Mouse (Mus musculus): ENCODE measurements around the gene Ncr1.
"Not testable (repeated sequence)": the region's sequence is repeated elsewhere in the genome, so short reads cannot be mapped to it uniquely, and the experiment has no call there.

The Ncr1 gene

DNA sequence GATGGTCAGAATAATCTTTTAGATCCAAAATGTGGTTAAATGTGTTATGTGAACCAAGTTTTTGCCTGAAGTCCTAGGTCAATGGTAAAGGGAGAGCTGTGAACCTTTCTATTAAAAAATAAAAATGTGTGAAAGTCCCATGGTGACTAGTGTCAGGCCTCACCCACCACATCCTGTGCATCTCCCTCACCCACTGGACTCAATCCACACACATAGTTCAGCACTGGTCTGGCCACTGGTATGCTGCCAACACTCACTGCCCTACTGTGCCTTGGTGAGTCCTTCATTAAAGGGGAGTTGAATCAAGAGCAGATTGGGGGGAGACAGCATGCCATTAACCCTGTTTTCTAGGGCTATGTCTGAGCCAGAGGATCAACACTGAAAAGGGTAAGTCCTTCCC lies at the start of gene Ncr1:
Ncr1 (plus strand) TSS at position 216 of the 400 bp plus-strand sequence.
- in situ Hi-C loops (cut with MboI; ENCODE audit: unreplicated experiment in 2 of 2) = no loop called here

- in situ Hi-C loops (cut with MboI; ENCODE audit: unreplicated experiment in 2 of 2) = loop anchor here (10.0 to 25.0 kb wide), 3 partner anchors 168 to 268 kb away; no protein-coding TSS in a partner anchor
Observed at GRCm38 (mm10) chr7:4292638-4293037, 44.9 kb upstream of the Ncr1 start.

DNA sequence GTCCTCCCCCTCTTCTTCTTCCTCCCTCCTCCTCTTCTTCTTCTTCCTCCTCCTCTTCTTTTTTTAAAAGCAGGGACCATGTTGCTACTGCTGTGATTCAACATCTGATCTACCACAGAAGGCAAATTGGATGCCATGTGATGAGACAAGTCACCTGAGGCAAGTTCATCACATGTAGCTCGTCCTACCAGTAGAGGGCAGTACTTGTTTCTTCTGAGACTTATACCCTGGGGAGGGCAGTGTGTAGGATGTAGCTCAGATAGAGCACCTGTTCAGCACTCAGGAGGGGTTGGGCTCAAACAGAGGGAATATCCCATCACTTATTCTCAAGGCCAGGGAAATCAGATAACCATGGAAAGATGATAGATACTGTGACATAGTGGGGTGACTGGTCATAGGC lies 40.3 kb upstream of the Ncr1 start:
- in situ Hi-C loops (cut with MboI; ENCODE audit: unreplicated experiment in 2 of 2) = loop anchor here (5.0 to 25.0 kb wide), 4 partner anchors 130 to 272 kb away; no protein-coding TSS in a partner anchor

GRCm38 (mm10) chr7:4300166-4300565 lies 37.4 kb upstream of the Ncr1 start:
- in situ Hi-C loops (cut with MboI; ENCODE audit: unreplicated experiment in 2 of 2) = no loop called here

DNA sequence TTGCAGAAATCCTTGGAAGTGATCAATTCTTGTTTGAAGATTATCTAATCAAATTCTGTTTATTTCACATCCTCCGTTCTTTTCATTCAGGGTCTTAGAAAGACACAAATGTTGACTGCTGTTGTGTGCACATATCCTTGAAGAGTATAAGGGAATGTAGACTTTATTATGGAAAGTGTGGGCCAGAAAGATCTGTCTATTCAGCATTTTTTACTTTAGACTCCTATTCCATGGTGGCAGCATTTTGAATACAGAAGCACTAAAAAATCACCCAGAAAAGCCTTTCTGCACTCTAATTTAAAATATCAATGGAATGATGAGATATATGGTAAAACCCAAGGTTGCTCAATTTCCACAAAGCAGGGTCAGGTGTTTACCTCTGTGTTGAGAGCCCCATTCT lies 34.1 kb upstream of the Ncr1 start:
- in situ Hi-C loops (cut with MboI; ENCODE audit: unreplicated experiment in 2 of 2) = no loop called here

DNA sequence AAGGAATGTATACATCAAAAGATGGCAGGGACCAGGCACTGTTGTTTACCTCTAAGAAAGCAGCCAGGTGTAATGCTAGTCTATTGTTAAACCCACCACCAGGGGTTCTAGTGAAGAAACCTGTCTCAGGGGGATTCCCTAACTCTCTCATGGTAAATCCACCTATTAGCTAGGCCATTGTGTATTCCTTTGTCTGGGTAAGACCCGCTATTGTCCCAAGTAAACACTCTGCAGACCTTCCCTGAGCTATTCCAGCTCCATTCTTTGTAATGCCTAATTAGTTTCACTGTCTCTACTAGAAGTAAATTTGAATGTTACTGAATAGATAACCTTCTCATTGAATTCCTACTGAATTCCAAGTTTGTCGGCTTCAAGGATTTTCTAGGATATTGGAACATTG lies 24.4 kb upstream of the Ncr1 start:
- in situ Hi-C loops (cut with MboI; ENCODE audit: unreplicated experiment in 2 of 2) = not testable (repeated sequence)

DNA sequence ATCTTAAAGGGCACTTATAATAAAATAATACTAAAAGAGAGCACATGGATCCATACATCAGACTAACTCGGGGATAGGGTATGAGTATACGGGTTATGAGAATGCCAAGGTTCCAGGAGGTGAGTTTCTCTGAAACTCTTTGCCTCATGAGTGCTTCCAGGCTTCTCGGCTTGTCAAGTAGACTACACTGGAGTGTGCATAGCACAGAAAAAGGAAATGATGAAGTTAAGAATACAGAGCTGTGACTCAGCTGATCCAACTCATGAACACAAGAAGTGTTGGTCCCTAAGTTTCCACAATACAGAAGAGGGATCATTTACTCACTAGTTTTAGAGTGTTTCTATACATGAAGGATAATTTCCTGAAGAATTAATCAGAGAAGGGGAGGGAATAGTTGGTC lies 24.0 kb upstream of the Ncr1 start:
- in situ Hi-C loops (cut with MboI; ENCODE audit: unreplicated experiment in 2 of 2) = not testable (repeated sequence)

- in situ Hi-C loops (cut with MboI; ENCODE audit: unreplicated experiment in 2 of 2) = no loop called here
Observed at GRCm38 (mm10) chr7:4323301-4323700, 14.2 kb upstream of the Ncr1 start.

DNA sequence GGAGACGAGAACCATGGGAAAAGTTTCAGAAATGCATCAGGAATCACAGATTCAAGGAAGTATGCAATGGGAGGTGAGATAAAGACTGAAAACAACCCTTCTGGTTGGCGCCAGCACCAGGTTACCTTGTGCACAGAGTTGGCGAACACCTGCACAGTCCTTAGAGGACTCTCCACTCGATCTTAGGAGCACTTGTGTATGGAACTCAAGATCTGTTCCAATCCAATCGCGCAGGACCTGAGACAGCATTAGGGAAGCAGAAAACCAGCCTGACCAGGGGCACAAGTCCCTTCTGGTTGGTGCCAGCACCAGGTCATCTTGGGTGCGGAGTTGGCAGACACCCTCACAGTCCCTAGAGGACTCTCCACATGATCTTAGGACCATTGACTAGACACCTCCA lies 36.0 kb downstream of the Ncr1 start:
- in situ Hi-C loops (cut with MboI; ENCODE audit: unreplicated experiment in 2 of 2) = no loop called here

All from v-Abl transformed pro-B cells (cell line).